Mouse (Mus musculus) olfactory bulb, adult 2 months (tissue): ENCODE measurements around the gene Pkm. TPM values are rescaled to one million over a fixed set of nuclear protein-coding genes. Genes with fewer than 3 reads are reported as not detected.

Experiments
- H3K27ac ChIP-seq: fragments of 200-500 bp; 2 replicates; pipeline ENCODE4 v1.5.1; 2012; ENCODE audit warnings: low read depth, low read length; ENCODE audit not compliant: insufficient read depth
- H3K4me1 ChIP-seq: fragments of 200-500 bp; 2 replicates; pipeline ENCODE4 v1.6.1; 2012; ENCODE audit warnings: low read length; ENCODE audit not compliant: control insufficient read depth, insufficient read depth
- H3K4me3 ChIP-seq: fragments of 200-500 bp; 2 replicates; pipeline ENCODE4 v1.5.1; 2012; ENCODE audit warnings: mild to moderate bottlenecking, low read depth, low read length, moderate library complexity; ENCODE audit not compliant: insufficient read depth
- CTCF ChIP-seq: fragments of 200-500 bp; IDR thresholded peaks from 2 replicates; pipeline ENCODE4 v1.5.1; 2012; ENCODE audit warnings: low read depth, mild to moderate bottlenecking, low read length, moderate library complexity; ENCODE audit not compliant: insufficient read depth
- POLR2A ChIP-seq: fragments of 200-500 bp; IDR thresholded peaks from 2 replicates; pipeline ENCODE4 v1.6.1; 2012; ENCODE audit warnings: mild to moderate bottlenecking, low read depth, low read length, moderate library complexity; ENCODE audit not compliant: insufficient read depth
- WGBS: fragments of 180-500 bp; shearing (Covaris S2); methylation state at CpG from one replicate; pipeline ENCODE4 v1.1.7; 2018; 5-methylcytosine and 5-hydroxymethylcytosine counted together
- polyA plus RNA-seq: library from polyadenylated mRNA; stranded (reverse); fragments of >200 nt; gene quantifications from 2 replicates; pipeline ENCODE4 v1.2.4, GENCODE M21; 2012; ENCODE audit warnings: low replicate concordance; ENCODE audit not compliant: missing spikeins, insufficient read depth, insufficient read length

Pkm gene
- polyA plus RNA-seq, 1 experiment, result 209 TPM

GRCm38 (mm10) chr9:59675598-59675997, 19.4 kb downstream of the Pkm start:
- TF ChIP-seq POLR2A (no peak), CTCF (no peak)
- 66% methylated on average over 14 of the region's 14 CpGs for WGBS
- H3K4me3 ChIP-seq, result no peak overlapping the region
- no peak overlapping the region for H3K27ac ChIP-seq
- peaks cover 16% of the 10 kb centered on the region for H3K4me1 ChIP-seq

- peaks cover 10% of the 10 kb centered on the region for H3K4me1 ChIP-seq
- H3K27ac ChIP-seq, result no peak overlapping the region
- WGBS, result 4% methylated on average over 1 of the region's 1 CpGs
- no peak overlapping the region for H3K4me3 ChIP-seq
- TF ChIP-seq POLR2A (no peak), CTCF (no peak)
These were observed 22.1 kb downstream of the Pkm start for GRCm38 (mm10) chr9:59678313-59678712.

- Histone ChIP-seq H3K27ac (no peak within 1 kb of the TSS), H3K4me3 (peak within 1 kb of the TSS; percentile 58), H3K4me1 (peaks cover 7% of the 10 kb centered on the region)
- 0 out of 2 replicates have a peak, but pooled peaks have one; percentile 11 for TF ChIP-seq POLR2A
- no peak for TF ChIP-seq CTCF
- WGBS, result 3% methylated on average over 47 of the region's 47 CpGs
These were observed 23.7 kb downstream of the Pkm start, which contains the start of gene Gramd2 for GRCm38 (mm10) chr9:59679678-59680533. Gene Gramd2 (plus strand): TSS chr9:59680144.

- 19% methylated on average over 16 of the region's 16 CpGs for WGBS
- Histone ChIP-seq H3K27ac (no peak overlapping the region), H3K4me1 (peaks cover 7% of the 10 kb centered on the region), H3K4me3 (peak overlapping the region; percentile 58)
- TF ChIP-seq POLR2A (no peak), CTCF (no peak)
These were observed 24.3 kb downstream of the Pkm start for GRCm38 (mm10) chr9:59680534-59680875.

- Histone ChIP-seq H3K27ac (no peak overlapping the region), H3K4me3 (no peak overlapping the region), H3K4me1 (peaks cover 7% of the 10 kb centered on the region)
- WGBS, result 80% methylated on average over 2 of the region's 2 CpGs
- TF ChIP-seq CTCF (no peak), POLR2A (no peak)
These were observed 27.9 kb downstream of the Pkm start for GRCm38 (mm10) chr9:59684020-59684419.

- Histone ChIP-seq H3K27ac (no peak overlapping the region), H3K4me1 (peaks cover 10% of the 10 kb centered on the region), H3K4me3 (no peak overlapping the region)
- TF ChIP-seq CTCF, result no peak
- TF ChIP-seq POLR2A, result no peak
- 47% methylated on average over 6 of the region's 6 CpGs for WGBS
These were observed 31.4 kb downstream of the Pkm start for GRCm38 (mm10) chr9:59687416-59688046.

GRCm38 (mm10) chr9:59691635-59692094, 35.5 kb downstream of the Pkm start:
- Histone ChIP-seq H3K4me3 (peak overlapping the region; percentile 49), H3K4me1 (peaks cover 10% of the 10 kb centered on the region), H3K27ac (no peak overlapping the region)
- 2% methylated on average over 23 of the region's 23 CpGs for WGBS
- TF ChIP-seq POLR2A, result no peak
- TF ChIP-seq CTCF, result no peak

- Histone ChIP-seq H3K4me3 (peak overlapping the region; percentile 49), H3K27ac (0 out of 2 replicates have a peak overlapping the region, but pooled peaks have one; percentile 18), H3K4me1 (peaks cover 10% of the 10 kb centered on the region)
- TF ChIP-seq POLR2A (no peak), CTCF (no peak)
- 18% methylated on average over 9 of the region's 9 CpGs for WGBS
These were observed 36.0 kb downstream of the Pkm start for GRCm38 (mm10) chr9:59692145-59692544.

- Histone ChIP-seq H3K4me1 (peaks cover 10% of the 10 kb centered on the region), H3K4me3 (no peak overlapping the region), H3K27ac (no peak overlapping the region)
- WGBS, result 74% methylated on average over 16 of the region's 16 CpGs
- no peak for TF ChIP-seq CTCF
- TF ChIP-seq POLR2A, result no peak
These were observed 38.6 kb downstream of the Pkm start for GRCm38 (mm10) chr9:59694571-59695450.
